Mouse (Mus musculus): ENCODE data around the gene Ubl4b. TPM values are rescaled to one million over a fixed set of nuclear protein-coding genes. Genes with fewer than 3 reads are reported as not detected.

The Ubl4b gene
- total RNA-seq (2021), result not detected in 2 replicates
- long read RNA-seq, result 0 reads

DNA sequence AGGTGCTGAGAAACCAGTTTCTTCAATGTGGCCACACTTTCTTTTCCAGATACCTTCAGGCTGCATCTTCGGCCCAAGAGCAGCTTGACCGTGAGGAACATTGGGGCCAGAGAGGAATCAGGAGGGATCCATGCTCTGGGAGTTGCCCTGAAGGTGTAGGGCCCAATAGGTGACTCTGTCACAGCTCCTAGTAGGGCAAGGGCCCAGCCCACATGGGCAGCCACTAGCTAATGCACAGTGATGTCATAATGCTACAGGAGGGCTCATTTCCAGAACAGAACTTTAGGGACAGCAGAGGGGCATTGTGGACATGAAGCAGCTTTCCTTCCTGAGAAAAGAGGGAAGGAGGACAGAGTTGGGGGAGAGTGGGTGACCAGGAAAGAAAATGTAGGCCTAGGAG lies at the start of gene Ubl4b:
Gene Ubl4b, minus strand, starts transcription at position 232 of the 400 bp plus-strand sequence.
- no peak for DNase-seq

GRCm38 (mm10) chr3:107600127-107600526 lies 45.3 kb upstream of the Ubl4b start:
- no peak for DNase-seq

GRCm38 (mm10) chr3:107597586-107598389 lies 42.9 kb upstream of the Ubl4b start:
- no peak for DNase-seq

DNA sequence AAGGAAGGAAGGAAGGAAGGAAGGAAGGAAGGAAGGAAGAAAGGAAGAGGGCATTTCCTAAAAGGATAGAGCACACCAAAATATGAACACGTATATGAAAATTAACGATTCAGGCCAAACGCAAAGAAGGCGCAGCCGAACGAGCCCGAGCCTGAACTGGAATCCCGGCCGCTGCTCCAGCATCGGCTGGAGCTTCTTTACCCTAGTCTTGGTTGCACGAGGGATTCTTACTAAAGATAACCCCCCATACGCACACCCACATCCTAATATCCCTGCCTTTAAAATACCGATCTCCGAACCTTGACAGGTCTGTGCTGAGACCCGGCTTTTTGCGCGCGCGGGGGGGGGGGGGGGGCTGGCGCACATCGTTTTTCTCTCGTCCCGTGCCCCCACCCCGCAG lies 42.3 kb upstream of the Ubl4b start:
- no peak for DNase-seq

DNA sequence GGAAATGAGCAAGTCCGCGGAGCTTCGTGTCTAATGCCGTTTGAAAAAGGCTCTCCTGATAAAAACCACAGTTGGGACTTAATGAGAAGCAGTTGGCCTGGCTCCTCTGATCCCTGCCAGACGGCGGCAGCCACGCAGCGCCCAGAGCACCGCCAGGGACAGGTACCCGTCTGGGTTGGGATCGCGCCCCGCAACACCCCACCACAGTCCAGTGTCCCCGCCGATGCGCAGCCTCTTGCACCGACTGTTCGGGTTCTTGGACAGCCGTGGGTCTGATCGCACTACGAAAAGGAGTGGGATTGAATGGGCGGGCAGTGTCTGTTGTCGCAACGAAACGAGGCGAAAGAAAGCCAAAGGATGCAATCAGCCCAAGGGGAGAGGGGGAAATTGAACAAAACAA lies 41.7 kb upstream of the Ubl4b start:
- no peak for DNase-seq

DNA sequence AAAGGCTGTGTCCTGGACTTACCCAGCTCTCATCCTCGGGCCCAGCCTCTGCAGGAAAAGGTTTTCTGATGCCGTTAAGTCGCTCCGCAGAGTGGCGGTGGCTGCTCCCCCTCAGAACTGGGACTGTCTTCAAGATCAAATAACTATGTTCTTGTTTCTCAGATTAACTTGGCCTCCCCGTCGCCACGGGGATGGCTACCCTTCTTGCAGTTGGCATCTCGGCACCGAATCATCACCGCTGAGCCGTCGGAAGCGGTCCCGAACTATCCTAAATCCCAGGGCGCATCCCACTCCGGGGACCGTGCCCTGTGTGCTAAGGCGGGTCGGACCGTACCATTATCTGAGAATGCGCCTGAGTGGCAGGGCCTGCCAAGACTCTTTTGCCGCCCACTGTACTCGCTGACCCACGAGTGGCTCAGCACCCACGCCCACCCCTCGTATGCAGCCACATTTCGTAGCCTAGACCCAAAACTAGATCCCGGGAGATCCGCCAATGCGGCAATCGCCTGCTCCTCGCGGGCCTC lies 41.1 kb upstream of the Ubl4b start:
- DNase-seq, result no peak

GRCm38 (mm10) chr3:107595264-107595937 lies 40.5 kb upstream of the Ubl4b start:
- no peak for DNase-seq

DNA sequence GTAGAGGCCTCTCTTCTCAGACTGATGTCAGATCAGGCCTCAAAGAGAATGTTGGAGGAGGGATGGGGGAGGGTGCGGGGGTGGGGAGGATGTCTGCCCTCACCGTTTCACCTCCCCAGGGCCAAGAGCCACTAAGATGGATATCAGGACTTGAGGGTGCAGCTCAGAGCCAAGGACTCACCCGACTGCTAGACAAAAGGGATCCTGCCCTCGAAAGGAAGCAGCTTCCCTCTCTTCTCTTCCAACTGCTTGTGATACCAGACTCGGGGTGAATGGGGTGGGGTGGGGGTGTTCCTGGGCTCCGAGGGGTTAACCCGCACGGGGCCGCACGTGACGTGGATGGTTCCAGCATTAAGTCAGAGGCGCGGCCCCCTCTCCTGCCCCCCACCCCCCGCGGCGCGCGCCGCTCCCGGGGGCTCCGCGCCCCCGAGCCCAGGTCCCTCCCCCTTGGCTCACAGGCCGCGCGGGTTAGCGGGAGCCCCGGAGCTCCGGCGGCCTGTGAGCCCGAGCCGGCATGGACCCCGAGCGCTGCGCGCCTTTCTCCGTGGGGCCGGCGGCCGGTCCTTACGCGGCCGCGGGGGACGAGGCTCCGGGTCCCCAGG lies 39.9 kb upstream of the Ubl4b start, which contains the start of gene Alx3:
Gene Alx3, plus strand, starts transcription at position 370 of the 602 bp plus-strand sequence.
- no peak for DNase-seq

GRCm38 (mm10) chr3:107593632-107594031 lies 38.8 kb upstream of the Ubl4b start:
- no peak for DNase-seq

DNA sequence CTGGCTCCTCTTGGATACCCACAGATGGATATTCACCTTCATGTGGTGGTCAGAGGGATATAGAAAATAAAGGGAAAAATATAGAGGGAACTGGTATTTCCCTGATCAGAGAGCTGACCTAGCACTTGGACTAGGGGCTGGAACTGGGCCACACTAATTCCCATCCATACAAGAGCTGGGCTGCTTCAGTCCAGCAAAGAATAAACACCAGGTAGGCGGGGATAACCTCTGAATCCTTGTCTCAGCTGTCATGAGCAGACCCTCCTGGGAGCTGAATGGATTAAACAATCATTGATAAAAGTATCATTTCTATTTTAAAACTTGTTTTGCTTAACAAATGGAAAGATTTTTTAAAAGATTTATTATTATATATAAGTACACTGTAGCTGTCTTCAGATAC lies 36.7 kb upstream of the Ubl4b start:
- DNase-seq, result no peak

DNA sequence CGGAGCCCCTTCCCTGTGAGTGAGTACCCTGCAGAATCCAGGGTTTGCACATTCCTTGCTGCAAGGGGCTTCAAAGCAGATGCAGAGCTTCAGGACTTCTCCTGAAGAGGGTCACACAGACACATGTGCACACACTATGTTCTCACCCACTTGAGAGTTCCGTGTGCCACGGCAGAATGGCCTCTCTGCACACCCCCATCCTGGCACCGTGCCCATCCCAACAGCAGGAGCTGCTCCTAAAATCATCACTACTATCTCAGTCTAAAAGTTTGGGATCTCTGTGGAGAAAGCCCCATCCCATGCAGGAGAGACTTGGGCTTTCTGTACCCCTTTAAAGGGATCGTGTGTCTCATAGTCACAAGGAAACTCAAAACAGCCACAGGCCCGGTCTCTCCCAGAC lies 31.6 kb upstream of the Ubl4b start:
- DNase-seq, result no peak

DNA sequence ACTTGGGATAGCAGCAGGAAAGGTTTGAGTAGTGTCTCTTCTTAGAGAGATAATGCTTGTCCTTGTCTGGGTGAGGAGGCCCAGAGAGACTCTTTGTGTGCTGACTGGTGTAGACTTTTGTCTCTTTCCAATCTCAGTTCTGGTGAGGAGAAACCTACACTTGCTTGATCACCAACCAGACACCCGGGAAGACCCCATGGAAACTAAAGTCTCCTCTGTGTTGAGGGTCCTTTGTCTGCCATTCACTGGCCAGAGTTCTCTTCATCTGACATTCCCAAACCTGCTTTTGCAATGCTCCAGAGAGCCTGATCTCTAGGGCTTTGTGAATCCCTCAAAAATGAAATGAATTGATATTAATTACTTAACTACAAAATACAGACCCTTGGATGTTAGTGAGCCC lies 29.0 kb upstream of the Ubl4b start:
- DNase-seq, result no peak

GRCm38 (mm10) chr3:107582875-107583767 lies 28.2 kb upstream of the Ubl4b start:
- no peak for DNase-seq

DNA sequence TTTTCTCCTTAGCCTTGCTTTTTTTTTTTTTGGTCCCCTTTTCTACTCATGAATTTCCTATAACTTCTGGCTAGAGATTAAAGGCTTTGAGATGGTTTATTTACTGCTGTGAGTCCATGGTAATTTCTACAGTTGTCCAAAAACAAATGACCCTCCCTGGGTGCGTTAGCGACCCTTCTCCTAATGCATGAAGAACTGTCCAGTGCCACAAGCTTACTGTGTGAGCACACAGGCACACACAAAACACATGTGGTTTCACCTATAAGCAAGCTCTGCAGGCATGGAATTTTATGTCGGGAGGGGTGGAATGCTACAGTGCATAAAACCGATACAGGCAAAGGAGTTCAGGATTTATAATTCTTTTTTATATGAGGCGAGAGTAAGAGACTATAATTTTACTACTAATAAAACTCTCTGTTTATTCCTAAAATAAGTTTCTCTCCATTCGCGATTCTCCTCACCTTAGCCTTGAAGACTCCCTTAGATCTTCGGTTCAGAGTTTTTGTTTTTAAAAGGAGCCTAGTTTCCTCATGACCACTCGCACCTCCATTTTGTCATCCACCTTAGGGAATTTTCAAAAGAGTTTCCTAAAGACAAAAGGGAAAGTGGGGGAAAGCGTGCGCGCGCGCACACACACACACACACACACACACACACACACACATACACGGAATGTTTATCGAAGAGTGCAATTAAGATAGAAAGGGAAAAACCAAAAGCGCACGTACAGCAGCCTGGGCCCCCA lies 27.4 kb upstream of the Ubl4b start:
- DNase-seq, result no peak

GRCm38 (mm10) chr3:107581103-107582010 lies 26.5 kb upstream of the Ubl4b start:
- DNase-seq, result no peak

DNA sequence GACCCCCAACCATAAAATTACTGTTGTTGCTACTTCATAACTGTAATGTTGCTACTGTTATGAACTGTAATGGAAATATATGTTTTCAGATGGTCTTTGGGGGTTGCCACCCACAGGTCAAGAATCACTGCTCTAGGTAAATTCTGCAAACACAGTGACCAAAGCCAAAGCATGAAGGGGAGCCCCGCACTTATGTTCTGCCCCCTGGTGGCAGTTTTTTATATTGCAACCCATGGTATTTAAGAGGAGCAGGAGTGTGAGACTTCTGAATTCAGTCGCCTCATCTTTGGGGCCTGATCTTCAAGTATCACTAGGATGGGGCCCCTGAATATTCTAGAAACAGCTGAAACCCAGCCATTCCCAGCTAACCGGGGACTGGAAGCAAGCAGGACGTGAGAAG lies 24.6 kb upstream of the Ubl4b start:
- DNase-seq, result peak; percentile 45

DNA sequence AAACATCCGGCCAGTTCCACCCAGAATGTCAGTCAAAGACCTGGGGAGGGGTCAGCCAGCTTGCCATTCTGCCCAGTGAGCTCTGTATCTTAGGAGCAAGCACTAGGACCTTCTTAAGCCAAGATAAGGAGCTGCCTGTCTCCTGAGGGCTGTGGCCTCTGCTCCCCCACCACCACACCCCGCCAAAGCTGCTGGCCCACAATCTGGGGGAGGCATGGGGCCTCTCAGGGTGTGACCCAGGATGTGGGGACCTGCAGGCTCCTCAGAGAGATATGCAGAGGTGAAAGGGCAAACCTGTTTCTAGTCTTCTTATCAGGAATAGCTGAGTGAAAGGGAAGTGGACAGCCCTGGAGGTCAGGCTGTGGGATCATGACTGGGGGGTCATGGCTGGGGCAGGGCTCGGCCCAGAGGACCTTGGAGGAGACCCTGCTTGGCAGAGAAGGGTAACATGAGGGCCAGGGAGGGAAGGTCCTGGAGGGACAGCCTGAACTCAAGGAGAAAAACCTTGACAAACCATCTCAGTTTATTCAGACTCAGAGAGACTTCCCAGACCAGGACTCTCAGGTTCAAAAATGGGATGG lies 23.0 kb upstream of the Ubl4b start:
- DNase-seq, result no peak

- no peak for DNase-seq
Observed at GRCm38 (mm10) chr3:107576807-107577206, 21.9 kb upstream of the Ubl4b start.

DNA sequence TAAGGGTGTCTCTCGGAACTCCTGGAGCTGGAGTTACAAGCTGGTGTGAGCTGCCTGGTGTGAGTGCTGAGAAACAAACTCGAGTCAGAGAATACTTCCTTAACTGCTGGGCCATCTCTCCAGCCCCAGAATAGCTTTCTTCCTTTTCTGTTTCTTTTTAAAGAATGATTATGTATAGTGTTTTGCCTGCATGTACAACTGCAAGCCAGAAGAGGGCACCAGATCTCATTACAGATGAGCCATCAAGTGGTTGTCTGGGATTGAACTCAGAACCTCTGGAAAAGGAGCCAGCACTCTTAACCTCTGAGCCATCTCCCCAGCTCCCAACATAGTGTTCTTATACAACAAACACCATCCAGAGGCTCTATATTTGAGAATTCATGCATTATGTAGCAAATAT lies 16.3 kb upstream of the Ubl4b start:
- DNase-seq, result no peak

- no peak for DNase-seq
Observed at GRCm38 (mm10) chr3:107568721-107569120, 13.8 kb upstream of the Ubl4b start.
